Mouse (Mus musculus) heart, embryonic 14.5 days (tissue): ENCODE measurements at regions not wholly inside any gene's neighbourhood (a gene's known extent, or its start where the extent isn't known, plus 50 kb on each side); places are given as distances from the start of the nearest gene placed in this dataset.

Source experiments
- ATAC-seq: fragments of 200-750 bp; cut with Nextera tagmentation; 2 replicates; pipeline ENCODE4 v1.8.0; 2017; ENCODE audit warnings: low read depth, moderate TSS enrichment; ENCODE audit not compliant: insufficient number of reproducible peaks, insufficient read depth, low FRiP score
- H3K27ac ChIP-seq, 2 experiments: fragments of 200-500 bp in 1 of 2; fragments of 300-500 bp in 1 of 2; sonication (generic) in 1 of 2; replicated peaks in 1 of 2; 2 replicates each; pipeline ENCODE4 v1.5.1; 2012 to 2014; ENCODE audit warnings: low read depth in 2 of 2, low read length in 2 of 2, control low read depth in 1 of 2, mild to moderate bottlenecking in 1 of 2, mixed read lengths in 1 of 2; ENCODE audit not compliant: control insufficient read depth in 1 of 2, insufficient read depth in 1 of 2
- H3K27me3 ChIP-seq: fragments of 300-500 bp; sonication (generic); 2 replicates; pipeline ENCODE4 v1.6.1; 2014; ENCODE audit warnings: mild to moderate bottlenecking, low read length, control low read depth; ENCODE audit not compliant: control insufficient read depth, insufficient read depth
- H3K36me3 ChIP-seq: fragments of 300-500 bp; sonication (generic); 2 replicates; pipeline ENCODE4 v1.6.1; 2014; ENCODE audit warnings: mild to moderate bottlenecking, control low read depth, low read length, mixed read lengths; ENCODE audit not compliant: control insufficient read depth, insufficient read depth
- H3K4me1 ChIP-seq, 2 experiments: fragments of 200-500 bp in 1 of 2; fragments of 300-500 bp in 1 of 2; sonication (generic) in 1 of 2; 2 replicates each; pipeline ENCODE4 v1.6.1; 2012 to 2014; ENCODE audit warnings: low read length in 2 of 2, control low read depth in 1 of 2, mixed read lengths in 1 of 2; ENCODE audit not compliant: control insufficient read depth in 2 of 2, insufficient read depth in 2 of 2
- H3K4me2 ChIP-seq: fragments of 300-500 bp; sonication (generic); 2 replicates; pipeline ENCODE4 v1.6.1; 2014; ENCODE audit warnings: mild to moderate bottlenecking, low read length
- H3K4me3 ChIP-seq, 2 experiments: fragments of 200-500 bp in 1 of 2; fragments of 300-500 bp in 1 of 2; sonication (generic) in 1 of 2; 2 replicates each; pipeline ENCODE4 v1.5.1; 2012 to 2014; ENCODE audit warnings: low read length in 2 of 2, mild to moderate bottlenecking in 2 of 2, control low read depth in 1 of 2, low read depth in 1 of 2, moderate library complexity in 1 of 2; ENCODE audit not compliant: control insufficient read depth in 1 of 2, insufficient read depth in 1 of 2
- H3K9ac ChIP-seq: fragments of 300-500 bp; sonication (generic); 2 replicates; pipeline ENCODE4 v1.6.1; 2014; ENCODE audit warnings: mild to moderate bottlenecking, low read length
- H3K9me3 ChIP-seq: fragments of 300-500 bp; sonication (generic); 2 replicates; pipeline ENCODE4 v1.6.1; 2016; ENCODE audit warnings: low read length, control low read depth; ENCODE audit not compliant: control insufficient read depth
- WGBS: fragments of 180-500 bp; shearing (Covaris S2); extraction: QIAGEN DNeasy Blood & Tissue Kit; methylation state at CpG from one replicate; pipeline ENCODE4 v1.1.7; 2014; 5-methylcytosine and 5-hydroxymethylcytosine counted together

GRCm38 (mm10) chr2:161266476-161266875 is 157.6 kb upstream of the Chd6 start:
- ATAC-seq: no peak
- Histone ChIP-seq H3K9me3 (no peaks in the 10 kb centered on the region), H3K27ac (no peak overlapping the region), H3K4me2 (no peak overlapping the region), H3K4me3 (no peak overlapping the region), H3K27me3 (no peaks in the 10 kb centered on the region), H3K9ac (no peak overlapping the region), H3K36me3 (no peaks in the 10 kb centered on the region), H3K4me1 (no peaks in the 10 kb centered on the region)
- 50% methylated on average over 5 of the region's 5 CpGs for WGBS

GRCm38 (mm10) chr2:161265211-161265610 is 156.3 kb upstream of the Chd6 start:
- Histone ChIP-seq H3K36me3 (no peaks in the 10 kb centered on the region), H3K4me3 (no peak overlapping the region), H3K4me2 (no peak overlapping the region), H3K27ac (no peak overlapping the region), H3K9me3 (no peaks in the 10 kb centered on the region), H3K27me3 (no peaks in the 10 kb centered on the region), H3K4me1 (no peaks in the 10 kb centered on the region), H3K9ac (no peak overlapping the region)
- 61% methylated on average over 8 of the region's 8 CpGs for WGBS
- ATAC-seq: no peak

GRCm38 (mm10) chr2:161252761-161253160 is 143.9 kb upstream of the Chd6 start:
- Histone ChIP-seq H3K9me3 (no peaks in the 10 kb centered on the region), H3K27me3 (no peaks in the 10 kb centered on the region), H3K4me1 (no peaks in the 10 kb centered on the region), H3K9ac (no peak overlapping the region), H3K4me3 (no peak overlapping the region), H3K36me3 (no peaks in the 10 kb centered on the region), H3K27ac (no peak overlapping the region), H3K4me2 (no peak overlapping the region)
- ATAC-seq: no peak
- 75% methylated on average over 2 of the region's 2 CpGs for WGBS

- Histone ChIP-seq H3K9me3 (no peaks in the 10 kb centered on the region), H3K27ac (no peak overlapping the region), H3K27me3 (no peaks in the 10 kb centered on the region), H3K9ac (no peak overlapping the region), H3K4me1 (no peaks in the 10 kb centered on the region), H3K36me3 (no peaks in the 10 kb centered on the region), H3K4me2 (no peak overlapping the region), H3K4me3 (no peak overlapping the region)
- 66% methylated on average over 6 of the region's 6 CpGs for WGBS
- ATAC-seq: no peak
These were observed 132.8 kb upstream of the Chd6 start for GRCm38 (mm10) chr2:161241665-161242064.

- no peak for ATAC-seq
- 86% methylated on average over 9 of the region's 9 CpGs for WGBS
- no peaks in the 10 kb centered on the region for H3K27me3 ChIP-seq
These were observed 128.5 kb upstream of the Chd6 start for GRCm38 (mm10) chr2:161237280-161237819.

GRCm38 (mm10) chr2:161233155-161233741 is 124.4 kb upstream of the Chd6 start:
- Histone ChIP-seq H3K4me1 (no peaks in the 10 kb centered on the region), H3K36me3 (no peaks in the 10 kb centered on the region), H3K4me2 (no peak overlapping the region), H3K9ac (no peak overlapping the region), H3K27me3 (no peaks in the 10 kb centered on the region), H3K4me3 (no peak overlapping the region), H3K9me3 (no peaks in the 10 kb centered on the region), H3K27ac (no peak overlapping the region)
- 79% methylated on average over 9 of the region's 9 CpGs for WGBS
- ATAC-seq: no peak

More at GRCm38 (mm10) chr2:161237280-161237819, 128.5 kb upstream of the Chd6 start:
- Histone ChIP-seq H3K36me3 (no peaks in the 10 kb centered on the region), H3K4me2 (no peak overlapping the region), H3K4me3 (no peak overlapping the region), H3K27ac (no peak overlapping the region), H3K9ac (no peak overlapping the region), H3K9me3 (no peaks in the 10 kb centered on the region), H3K4me1 (no peaks in the 10 kb centered on the region)

- H3K36me3 ChIP-seq: no peaks in the 10 kb centered on the region
- no peaks in the 10 kb centered on the region for H3K9me3 ChIP-seq
- WGBS: 37% methylated on average over 4 of the region's 4 CpGs
- no peak overlapping the region for H3K4me3 ChIP-seq
- no peak for ATAC-seq
- no peak overlapping the region for H3K27ac ChIP-seq
- no peak overlapping the region for H3K9ac ChIP-seq
- no peak overlapping the region for H3K4me2 ChIP-seq
- no peaks in the 10 kb centered on the region for H3K27me3 ChIP-seq
- H3K4me1 ChIP-seq: no peaks in the 10 kb centered on the region
These were observed 122.5 kb upstream of the Chd6 start for GRCm38 (mm10) chr2:161231405-161231804.

- Histone ChIP-seq H3K4me3 (no peak overlapping the region), H3K9ac (no peak overlapping the region)
- WGBS: 64% methylated on average over 8 of the region's 8 CpGs
These were observed 106.9 kb upstream of the Chd6 start for GRCm38 (mm10) chr2:161215736-161216135.

More at GRCm38 (mm10) chr2:161215736-161216135, 106.9 kb upstream of the Chd6 start:
- H3K4me2 ChIP-seq: no peak overlapping the region
- H3K36me3 ChIP-seq: no peaks in the 10 kb centered on the region
- no peak for ATAC-seq
- H3K4me1 ChIP-seq: no peaks in the 10 kb centered on the region
- no peaks in the 10 kb centered on the region for H3K9me3 ChIP-seq
- H3K27me3 ChIP-seq: peaks cover 4% of the 10 kb centered on the region; the same call in 1 of the 2 replicates
- no peak overlapping the region for H3K27ac ChIP-seq
